Mouse (Mus musculus) spleen, postnatal 0 days (tissue): ENCODE results near the gene Cops7b. TPM values are rescaled to one million over a fixed set of nuclear protein-coding genes. Genes with fewer than 3 reads are reported as not detected.

Experiments used
- polyA plus RNA-seq: library from polyadenylated mRNA; unstranded; fragments of >200 nt; fragmentation: Nextera tagmentation; extraction: Ambion mirVana; gene quantifications from 2 replicates; pipeline ENCODE4 v1.2.1, GENCODE M21; 2015

Cops7b gene
- 15.5 and 18.0 TPM in 2 replicates for polyA plus RNA-seq

GRCm38 (mm10) chr1:86582451-86583096 lies at the start of gene Cops7b, which contains the start of gene Pde6d:
Cops7b (plus strand) TSS chr1:86582904.
Pde6d (minus strand) TSS chr1:86582629.

Other genes starting within 250 kb of the Cops7b start
- 380 and 415 TPM in 2 replicates for gene Ncl, start 223.5 kb upstream of the Cops7b start, polyA plus RNA-seq
- gene Nmur1, start 156.7 kb upstream of the Cops7b start, polyA plus RNA-seq: 0.10 TPM in 1 of 2 replicates, not detected in the other
- not detected in 2 replicates for gene Tex44, start 156.6 kb upstream of the Cops7b start, polyA plus RNA-seq
- 1,912 and 1,997 TPM in 2 replicates for gene Ptma, start 56.2 kb upstream of the Cops7b start, polyA plus RNA-seq
- gene Pde6d, start 275 bp upstream of the Cops7b start, polyA plus RNA-seq: 43.0 and 47.1 TPM in 2 replicates
- gene Nppc, start 87.7 kb downstream of the Cops7b start, polyA plus RNA-seq: 0.21 TPM in 1 of 2 replicates, not detected in the other
- gene Dis3l2, start 120.9 kb downstream of the Cops7b start, polyA plus RNA-seq: 11.7 and 13.1 TPM in 2 replicates